Mouse (Mus musculus): Measurements from ENCODE around the gene Zfp316. TPM values are rescaled to one million over a fixed set of nuclear protein-coding genes. Genes with fewer than 3 reads are reported as not detected.
A peak's percentile ranks its signal among the peaks of the same experiment; 100 is the strongest.

Gene Zfp316
- total and polyA plus RNA-seq, 3 experiments = 1.1 to 3.6 (median 2.0) TPM

GRCm38 (mm10) chr5:143268985-143269362 lies 848 bp downstream of the Zfp316 start:
- H3K9ac ChIP-seq (ENCODE audit: insufficient read depth, low read depth) = peak overlapping the region; percentile 91; the same call in 1 of the 2 replicates
- no peak for DNase-seq (ENCODE audit: extremely low read depth)
- no peaks in the 10 kb centered on the region for H3K27me3 ChIP-seq (replicated peaks)
- H3K27ac ChIP-seq (ENCODE audit: insufficient read depth, low read depth) = no peak overlapping the region
- peak overlapping the region in 2 of 3 experiments; percentile 84 to 94 for H3K4me3 ChIP-seq (replicated peaks in 1 of 3; ENCODE audit: low read depth in 2 of 3, low read length in 2 of 3, poor library complexity in 1 of 3)
- H3K36me3 ChIP-seq (replicated peaks in 1 of 2; ENCODE audit: control insufficient read depth in 1 of 2, insufficient read depth in 1 of 2, low read length in 1 of 2) = peaks cover 0 to 23% of the 10 kb centered on the region in 2 experiments
- TF ChIP-seq ELF1 (IDR thresholded peaks at IDR 0.05; ENCODE audit: low read depth, low read length) (no peak), BHLHE40 (IDR thresholded peaks at IDR 0.05; ENCODE audit: low read depth, low read length) (no peak), HCFC1 (IDR thresholded peaks at IDR 0.05; ENCODE audit: low read depth, low read length) (no peak), MAX (IDR thresholded peaks at IDR 0.05; ENCODE audit: low read length) (no peak), NRF1 (IDR thresholded peaks at IDR 0.05; ENCODE audit: low read depth, low read length) (no peak), E2F4 (IDR thresholded peaks at IDR 0.05; ENCODE audit: insufficient replicate concordance, low read depth, low read length) (no peak), SMC3 (IDR thresholded peaks at IDR 0.05; ENCODE audit: low read depth, low read length) (no peak), MYC (IDR thresholded peaks at IDR 0.05; ENCODE audit: low read depth, low read length) (no peak), MEF2A (IDR thresholded peaks at IDR 0.05; ENCODE audit: borderline replicate concordance, low read depth, low read length) (no peak), CTCF (conservative IDR thresholded peaks at IDR 0.05 in 1 of 2, IDR thresholded peaks at IDR 0.05 in 1 of 2; ENCODE audit: low read depth in 2 of 2, low read length in 2 of 2) (no peak), MXI1 (IDR thresholded peaks at IDR 0.05; ENCODE audit: low read depth, low read length) (no peak), RCOR1 (conservative IDR thresholded peaks at IDR 0.05; ENCODE audit: low read depth, low read length) (no peak), POLR2AphosphoS2 (IDR thresholded peaks at IDR 0.05; ENCODE audit: low read depth, low read length) (no peak)
- H3K9me3 ChIP-seq (replicated peaks; ENCODE audit: low read length) = no peaks in the 10 kb centered on the region
- H3K4me2 ChIP-seq (ENCODE audit: insufficient read depth, low read depth, poor library complexity, severe bottlenecking) = peak overlapping the region; percentile 78
- H3K4me1 ChIP-seq (ENCODE audit: control insufficient read depth in 1 of 2, insufficient read depth in 2 of 2) = peaks cover 16 to 21% of the 10 kb centered on the region in 2 experiments
- H3K79me2 ChIP-seq (replicated peaks; ENCODE audit: control insufficient read depth, extremely low read depth, insufficient read depth, poor library complexity, severe bottlenecking) = no peaks in the 10 kb centered on the region
- in situ Hi-C loops (cut with MboI; ENCODE audit: low pct_ligation_motif_present, low pct_unique_long_range_greater_than_20kb, low sequenced_read_pairs) = no loop called here
- dilution Hi-C loops (cut with MboI; ENCODE audit: extremely low pct_ligation_motif_present, extremely low pct_unique_long_range_greater_than_20kb, low sequenced_read_pairs) = no loop called here

GRCm38 (mm10) chr5:143266794-143267193 lies 3.0 kb downstream of the Zfp316 start:
- H3K36me3 ChIP-seq (replicated peaks in 1 of 2; ENCODE audit: control insufficient read depth in 1 of 2, insufficient read depth in 1 of 2, low read length in 1 of 2) = peaks cover 8 to 41% of the 10 kb centered on the region in 2 experiments
- DNase-seq (ENCODE audit: extremely low read depth) = no peak
- peaks cover 15 to 21% of the 10 kb centered on the region in 2 experiments for H3K4me1 ChIP-seq (ENCODE audit: control insufficient read depth in 1 of 2, insufficient read depth in 2 of 2)
- H3K4me3 ChIP-seq (replicated peaks in 1 of 3; ENCODE audit: low read depth in 2 of 3, low read length in 2 of 3, poor library complexity in 1 of 3) = no peak overlapping the region
- no peaks in the 10 kb centered on the region for H3K27me3 ChIP-seq (replicated peaks)
- no peaks in the 10 kb centered on the region for H3K9me3 ChIP-seq (replicated peaks; ENCODE audit: low read length)
- in situ Hi-C loops (cut with MboI; ENCODE audit: low pct_ligation_motif_present, low pct_unique_long_range_greater_than_20kb, low sequenced_read_pairs) = no loop called here
- dilution Hi-C loops (cut with MboI; ENCODE audit: extremely low pct_ligation_motif_present, extremely low pct_unique_long_range_greater_than_20kb, low sequenced_read_pairs) = no loop called here
- H3K27ac ChIP-seq (ENCODE audit: insufficient read depth, low read depth) = no peak overlapping the region
- no peak overlapping the region for H3K4me2 ChIP-seq (ENCODE audit: insufficient read depth, low read depth, poor library complexity, severe bottlenecking)
- no peaks in the 10 kb centered on the region for H3K79me2 ChIP-seq (replicated peaks; ENCODE audit: control insufficient read depth, extremely low read depth, insufficient read depth, poor library complexity, severe bottlenecking)
- no peak overlapping the region for H3K9ac ChIP-seq (ENCODE audit: insufficient read depth, low read depth)
- TF ChIP-seq CHD2 (IDR thresholded peaks at IDR 0.05; ENCODE audit: low read length) (no peak), ZNF384 (IDR thresholded peaks at IDR 0.05; ENCODE audit: low read depth, low read length) (no peak), ELF1 (IDR thresholded peaks at IDR 0.05; ENCODE audit: low read depth, low read length) (no peak), POLR2AphosphoS2 (IDR thresholded peaks at IDR 0.05; ENCODE audit: low read depth, low read length) (no peak), MEF2A (IDR thresholded peaks at IDR 0.05; ENCODE audit: borderline replicate concordance, low read depth, low read length) (no peak), POLR2A (IDR thresholded peaks at IDR 0.05; ENCODE audit: low read depth, low read length) (no peak), IRF4 (IDR thresholded peaks at IDR 0.05; ENCODE audit: low read depth, low read length) (no peak), KAT2A (IDR thresholded peaks at IDR 0.05; ENCODE audit: insufficient replicate concordance, low read length) (no peak), MXI1 (IDR thresholded peaks at IDR 0.05; ENCODE audit: low read depth, low read length) (no peak), JUN (IDR thresholded peaks at IDR 0.05; ENCODE audit: insufficient read depth, low read depth, low read length) (no peak), CHD1 (IDR thresholded peaks at IDR 0.05; ENCODE audit: low read depth, low read length) (no peak), USF1 (IDR thresholded peaks at IDR 0.05; ENCODE audit: low read depth, low read length) (no peak)

All from CH12.LX (cell line).